In the genomic region with DNA sequence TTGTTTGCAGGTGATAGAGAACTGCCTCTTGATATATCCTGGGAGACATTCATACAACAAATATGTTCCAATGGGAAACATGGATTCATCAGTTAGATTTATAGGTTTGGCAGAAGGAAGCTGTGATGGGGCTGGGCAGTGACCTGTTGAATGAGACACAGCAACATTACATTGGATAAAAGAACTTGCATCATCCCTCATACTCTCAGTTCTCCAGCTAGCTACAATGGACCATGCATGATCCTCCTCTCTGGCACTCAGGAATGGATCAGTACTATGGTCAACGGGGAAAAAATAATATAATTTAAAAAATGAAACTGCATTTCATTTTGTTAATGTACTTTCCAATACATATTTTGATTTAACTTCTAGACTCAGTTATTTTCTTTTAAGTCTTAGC, we compare ENCODE assay signal across 7 mouse cellular contexts. TPM values are rescaled to one million over a fixed set of nuclear protein-coding genes. Genes with fewer than 3 reads are reported as not detected.
A peak's percentile ranks its signal among the peaks of the same experiment; 100 is the strongest.
DNase-seq lines count a peak whose midpoint lies in the region; ATAC-seq and TF ChIP-seq lines count a peak whose summit lies in the region.

No protein-coding gene starts in this region.

- H3K4me2 ChIP-seq in lung, embryonic 14.5 days = peak overlapping the region; percentile 50
- peak overlapping the region; percentile 22; the same call in 1 of the 2 replicates for H3K4me2 ChIP-seq in embryonic facial prominence, embryonic 13.5 days
- H3K4me2 ChIP-seq in intestine, embryonic 14.5 days (ENCODE audit: low read length) = peak overlapping the region; percentile 30; the same call in 1 of the 2 replicates
- H3K4me2 ChIP-seq in neural tube, embryonic 15.5 days = peak overlapping the region; percentile 17

- no peak for DNase-seq in lung, embryonic 14.5 days
- no peak for DNase-seq in lung, postnatal 14 days
- no peak for DNase-seq in intestine, embryonic 14.5 days (ENCODE audit: low spot score)
- DNase-seq in frontal cortex, postnatal 14 days (ENCODE audit: low spot score in 2 of 2) = no peak
- DNase-seq in ovary, postnatal 10 days (ENCODE audit: low spot score) = no peak

- H3K9me3 ChIP-seq in lung, embryonic 14.5 days (ENCODE audit: low read depth, low read length) = no peaks in the 10 kb centered on the region
- no peaks in the 10 kb centered on the region for H3K9me3 ChIP-seq in embryonic facial prominence, embryonic 13.5 days
- H3K9me3 ChIP-seq in intestine, embryonic 14.5 days (ENCODE audit: control insufficient read depth, low read length) = no peaks in the 10 kb centered on the region
- H3K9me3 ChIP-seq in neural tube, embryonic 15.5 days (replicated peaks) = no peaks in the 10 kb centered on the region

- peaks cover 23% of the 10 kb centered on the region for H3K36me3 ChIP-seq in lung, embryonic 14.5 days (ENCODE audit: insufficient read depth)
- peaks cover 18% of the 10 kb centered on the region for H3K36me3 ChIP-seq in embryonic facial prominence, embryonic 13.5 days
- H3K36me3 ChIP-seq in intestine, embryonic 14.5 days (ENCODE audit: control insufficient read depth, insufficient read depth, low read length) = peaks cover 31% of the 10 kb centered on the region
- H3K36me3 ChIP-seq in neural tube, embryonic 15.5 days = peaks cover 2% of the 10 kb centered on the region; the same call in 1 of the 2 replicates

- no peak overlapping the region; the same call in 1 of the 2 replicates for H3K4me3 ChIP-seq in lung, embryonic 14.5 days (ENCODE audit: low read depth, low read length)
- H3K4me3 ChIP-seq in embryonic facial prominence, embryonic 13.5 days = no peak overlapping the region
- no peak overlapping the region for H3K4me3 ChIP-seq in intestine, embryonic 14.5 days (ENCODE audit: low read depth, low read length)
- no peak overlapping the region for H3K4me3 ChIP-seq in neural tube, embryonic 15.5 days (replicated peaks)

- H3K27me3 ChIP-seq in lung, embryonic 14.5 days (ENCODE audit: insufficient read depth, low read length) = no peaks in the 10 kb centered on the region
- no peaks in the 10 kb centered on the region for H3K27me3 ChIP-seq in embryonic facial prominence, embryonic 13.5 days
- no peaks in the 10 kb centered on the region for H3K27me3 ChIP-seq in intestine, embryonic 14.5 days (replicated peaks; ENCODE audit: control insufficient read depth, insufficient read depth, low read length)
- H3K27me3 ChIP-seq in neural tube, embryonic 15.5 days (replicated peaks) = no peaks in the 10 kb centered on the region

- 57% methylated on average over 1 of the region's 1 CpGs for WGBS in lung, embryonic 14.5 days
- WGBS in embryonic facial prominence, embryonic 13.5 days = 72% methylated on average over 1 of the region's 1 CpGs
- 82% methylated on average over 1 of the region's 1 CpGs for WGBS in intestine, embryonic 14.5 days
- WGBS in neural tube, embryonic 15.5 days = 91% methylated on average over 1 of the region's 1 CpGs

- ATAC-seq in lung, embryonic 14.5 days (ENCODE audit: insufficient read depth) = no peak
- ATAC-seq in embryonic facial prominence, embryonic 13.5 days (ENCODE audit: insufficient number of reproducible peaks, insufficient read depth, low FRiP score, low TSS enrichment, low read depth) = no peak
- no peak for ATAC-seq in intestine, embryonic 14.5 days (replicated peaks; ENCODE audit: low FRiP score, low TSS enrichment, low read depth)
- no peak for ATAC-seq in neural tube, embryonic 15.5 days (ENCODE audit: low FRiP score)

- no peak overlapping the region for H3K9ac ChIP-seq in lung, embryonic 14.5 days
- no peak overlapping the region for H3K9ac ChIP-seq in embryonic facial prominence, embryonic 13.5 days
- no peak overlapping the region for H3K9ac ChIP-seq in intestine, embryonic 14.5 days (ENCODE audit: low read length)
- H3K9ac ChIP-seq in neural tube, embryonic 15.5 days (replicated peaks) = no peak overlapping the region

- TF ChIP-seq CTCF in lung, embryonic 14.5 days (IDR thresholded peaks at IDR 0.05; ENCODE audit: low read depth) = no peak

- H3K4me1 ChIP-seq in lung, embryonic 14.5 days (ENCODE audit: insufficient read depth) = no peaks in the 10 kb centered on the region
- peaks cover 14% of the 10 kb centered on the region for H3K4me1 ChIP-seq in embryonic facial prominence, embryonic 13.5 days
- peaks cover 4% of the 10 kb centered on the region; the same call in 1 of the 2 replicates for H3K4me1 ChIP-seq in intestine, embryonic 14.5 days (replicated peaks; ENCODE audit: control insufficient read depth, insufficient read depth, low read length)
- peaks cover 18% of the 10 kb centered on the region for H3K4me1 ChIP-seq in neural tube, embryonic 15.5 days

- no peak overlapping the region for H3K27ac ChIP-seq in lung, embryonic 14.5 days (ENCODE audit: low read depth)
- no peak overlapping the region for H3K27ac ChIP-seq in embryonic facial prominence, embryonic 13.5 days
- H3K27ac ChIP-seq in intestine, embryonic 14.5 days (ENCODE audit: low read depth) = no peak overlapping the region
- no peak overlapping the region for H3K27ac ChIP-seq in neural tube, embryonic 15.5 days (replicated peaks)

RNA-seq across cellular contexts. Expression of a gene that starts 1.5 kb away (rescaled TPM):
- polyA plus RNA-seq in lung, embryonic 14.5 days (2014; fragmentation: Nextera tagmentation; extraction: Ambion mirVana) = 66.4 and 73.4 TPM in 2 replicates
- 58.7 and 60.1 TPM in 2 replicates for polyA plus RNA-seq in embryonic facial prominence, embryonic 13.5 days (2015; fragmentation: Nextera tagmentation; extraction: Ambion mirVana)
- polyA plus RNA-seq in intestine, embryonic 14.5 days (2014; fragmentation: Nextera tagmentation; extraction: Ambion mirVana) = 64.0 and 66.1 TPM in 2 replicates
- 35.5 and 45.3 TPM in 2 replicates for polyA plus RNA-seq in neural tube, embryonic 15.5 days (2015; fragmentation: Nextera tagmentation; extraction: Ambion mirVana)

RNA-seq across cellular contexts. Expression of a gene that starts 37.8 kb away (rescaled TPM):
- polyA plus RNA-seq in lung, embryonic 14.5 days (2014; fragmentation: Nextera tagmentation; extraction: Ambion mirVana) = 0.68 and 1.2 TPM in 2 replicates
- polyA plus RNA-seq in embryonic facial prominence, embryonic 13.5 days (2015; fragmentation: Nextera tagmentation; extraction: Ambion mirVana) = 1.1 and 1.2 TPM in 2 replicates
- 1.0 and 1.4 TPM in 2 replicates for polyA plus RNA-seq in intestine, embryonic 14.5 days (2014; fragmentation: Nextera tagmentation; extraction: Ambion mirVana)
- 1.2 and 1.3 TPM in 2 replicates for polyA plus RNA-seq in neural tube, embryonic 15.5 days (2015; fragmentation: Nextera tagmentation; extraction: Ambion mirVana)

RNA-seq across cellular contexts. Expression of a gene that starts 46.6 kb away (rescaled TPM):
- polyA plus RNA-seq in lung, embryonic 14.5 days (2014; fragmentation: Nextera tagmentation; extraction: Ambion mirVana) = 0.20 and 0.39 TPM in 2 replicates
- polyA plus RNA-seq in embryonic facial prominence, embryonic 13.5 days (2015; fragmentation: Nextera tagmentation; extraction: Ambion mirVana) = 0.28 and 0.80 TPM in 2 replicates
- 0.30 and 0.32 TPM in 2 replicates for polyA plus RNA-seq in intestine, embryonic 14.5 days (2014; fragmentation: Nextera tagmentation; extraction: Ambion mirVana)
- 0.46 and 0.89 TPM in 2 replicates for polyA plus RNA-seq in neural tube, embryonic 15.5 days (2015; fragmentation: Nextera tagmentation; extraction: Ambion mirVana)
